Mouse (Mus musculus): ENCODE measurements at regions not wholly inside any gene's neighbourhood (a gene's known extent, or its start where the extent isn't known, plus 50 kb on each side); places are given as distances from the start of the nearest gene placed in this dataset.

GRCm38 (mm10) chr1:186358011-186358670, 241.0 kb upstream of the Lyplal1 start:
- 20% methylated on average over 15 of the region's 15 CpGs for whole genome bisulfite sequencing
- no peak for ATAC-seq (ENCODE audit: low FRiP score, low TSS enrichment)
- Histone ChIP-seq H3K36me3 (ENCODE audit: control insufficient read depth, insufficient read depth, low read length) (no peaks in the 10 kb centered on the region), H3K27ac (replicated peaks) (no peak overlapping the region), H3K27me3 (ENCODE audit: control insufficient read depth, insufficient read depth, low read length) (no peaks in the 10 kb centered on the region), H3K4me3 (ENCODE audit: low read depth, low read length) (no peak overlapping the region), H3K4me2 (replicated peaks; ENCODE audit: low read depth) (no peak overlapping the region), H3K4me1 (replicated peaks; ENCODE audit: control insufficient read depth, insufficient read depth) (no peaks in the 10 kb centered on the region), H3K9ac (ENCODE audit: low read length) (no peak overlapping the region), H3K9me3 (ENCODE audit: control insufficient read depth, low read length) (no peaks in the 10 kb centered on the region)
- no peak for TF ChIP-seq EP300 (optimal IDR thresholded peaks at IDR 0.05)
- TF ChIP-seq CTCF (IDR thresholded peaks at IDR 0.05; ENCODE audit: low read depth), result no peak
- no peak for DNase-seq (ENCODE audit: low spot score)

GRCm38 (mm10) chr1:186354742-186355141, 237.6 kb upstream of the Lyplal1 start:
- Histone ChIP-seq H3K9ac (ENCODE audit: low read length) (no peak overlapping the region), H3K9me3 (ENCODE audit: control insufficient read depth, low read length) (no peaks in the 10 kb centered on the region), H3K4me3 (ENCODE audit: low read depth, low read length) (no peak overlapping the region), H3K36me3 (ENCODE audit: control insufficient read depth, insufficient read depth, low read length) (no peaks in the 10 kb centered on the region), H3K4me2 (replicated peaks; ENCODE audit: low read depth) (no peak overlapping the region), H3K27me3 (ENCODE audit: control insufficient read depth, insufficient read depth, low read length) (no peaks in the 10 kb centered on the region), H3K4me1 (replicated peaks; ENCODE audit: control insufficient read depth, insufficient read depth) (no peaks in the 10 kb centered on the region), H3K27ac (replicated peaks) (no peak overlapping the region)
- ATAC-seq (ENCODE audit: low FRiP score, low TSS enrichment) (no peak), DNase-seq (ENCODE audit: low spot score) (no peak)
- WGBS, result 49% methylated on average over 6 of the region's 6 CpGs
- TF ChIP-seq CTCF (IDR thresholded peaks at IDR 0.05; ENCODE audit: low read depth), result no peak
- no peak for TF ChIP-seq EP300 (optimal IDR thresholded peaks at IDR 0.05)

DNA sequence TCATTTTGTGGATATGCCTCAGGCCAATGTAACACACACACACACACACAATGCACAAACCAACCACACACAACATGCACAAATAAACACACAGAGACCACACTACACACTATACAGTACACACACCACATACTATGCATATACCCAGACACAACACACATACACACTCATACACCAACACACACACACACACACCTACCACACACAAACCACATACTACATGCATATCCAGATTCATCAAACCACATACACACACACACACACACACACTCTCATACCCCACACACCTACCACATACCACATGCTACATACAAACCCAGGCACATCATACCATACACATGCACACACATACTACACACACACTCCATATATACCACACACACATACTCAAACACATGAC, 237.0 kb upstream of the Lyplal1 start:
- no peaks in the 10 kb centered on the region for H3K27me3 ChIP-seq (ENCODE audit: control insufficient read depth, insufficient read depth, low read length)
- no peaks in the 10 kb centered on the region for H3K36me3 ChIP-seq (ENCODE audit: control insufficient read depth, insufficient read depth, low read length)
- H3K4me1 ChIP-seq (replicated peaks; ENCODE audit: control insufficient read depth, insufficient read depth), result no peaks in the 10 kb centered on the region
- H3K9ac ChIP-seq (ENCODE audit: low read length), result no peak overlapping the region
- no peak overlapping the region for H3K27ac ChIP-seq (replicated peaks)
- no peaks in the 10 kb centered on the region for H3K9me3 ChIP-seq (ENCODE audit: control insufficient read depth, low read length)
- H3K4me2 ChIP-seq (replicated peaks; ENCODE audit: low read depth), result no peak overlapping the region
- no peak for DNase-seq (ENCODE audit: low spot score)
- H3K4me3 ChIP-seq (ENCODE audit: low read depth, low read length), result no peak overlapping the region
- no peak for ATAC-seq (ENCODE audit: low FRiP score, low TSS enrichment)
- TF ChIP-seq CTCF (IDR thresholded peaks at IDR 0.05; ENCODE audit: low read depth) (no peak), EP300 (optimal IDR thresholded peaks at IDR 0.05) (no peak)

DNA sequence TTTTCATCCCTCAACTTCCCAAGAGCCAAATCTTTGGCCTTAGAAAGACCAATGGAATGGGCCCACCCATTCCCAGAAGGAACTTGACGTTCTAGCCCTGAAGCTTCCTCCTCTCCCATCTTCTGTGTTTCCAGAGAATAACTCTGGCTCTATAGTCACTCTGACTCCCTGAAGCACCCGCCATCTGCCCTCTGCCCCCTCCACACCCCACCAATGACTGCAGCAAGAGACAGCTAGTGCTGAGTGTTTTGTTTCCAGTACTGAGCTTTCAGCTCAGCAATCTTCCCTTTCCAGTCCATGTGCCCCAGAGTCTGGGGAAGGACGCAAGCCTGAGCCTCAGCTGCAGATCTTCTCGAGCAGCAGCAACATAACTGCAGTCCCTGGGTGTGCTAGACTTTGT, 233.3 kb upstream of the Lyplal1 start:
- H3K27me3 ChIP-seq (ENCODE audit: control insufficient read depth, insufficient read depth, low read length), result no peaks in the 10 kb centered on the region
- H3K4me1 ChIP-seq (replicated peaks; ENCODE audit: control insufficient read depth, insufficient read depth), result no peaks in the 10 kb centered on the region
- H3K4me2 ChIP-seq (replicated peaks; ENCODE audit: low read depth), result no peak overlapping the region
- H3K27ac ChIP-seq (replicated peaks), result no peak overlapping the region
- WGBS, result 85% methylated on average over 4 of the region's 4 CpGs
- TF ChIP-seq CTCF (IDR thresholded peaks at IDR 0.05; ENCODE audit: low read depth) (no peak), EP300 (optimal IDR thresholded peaks at IDR 0.05) (no peak)
- no peak overlapping the region for H3K4me3 ChIP-seq (ENCODE audit: low read depth, low read length)
- no peaks in the 10 kb centered on the region for H3K9me3 ChIP-seq (ENCODE audit: control insufficient read depth, low read length)
- no peak for ATAC-seq (ENCODE audit: low FRiP score, low TSS enrichment)
- no peaks in the 10 kb centered on the region for H3K36me3 ChIP-seq (ENCODE audit: control insufficient read depth, insufficient read depth, low read length)
- no peak for DNase-seq (ENCODE audit: low spot score)
- no peak overlapping the region for H3K9ac ChIP-seq (ENCODE audit: low read length)

DNA sequence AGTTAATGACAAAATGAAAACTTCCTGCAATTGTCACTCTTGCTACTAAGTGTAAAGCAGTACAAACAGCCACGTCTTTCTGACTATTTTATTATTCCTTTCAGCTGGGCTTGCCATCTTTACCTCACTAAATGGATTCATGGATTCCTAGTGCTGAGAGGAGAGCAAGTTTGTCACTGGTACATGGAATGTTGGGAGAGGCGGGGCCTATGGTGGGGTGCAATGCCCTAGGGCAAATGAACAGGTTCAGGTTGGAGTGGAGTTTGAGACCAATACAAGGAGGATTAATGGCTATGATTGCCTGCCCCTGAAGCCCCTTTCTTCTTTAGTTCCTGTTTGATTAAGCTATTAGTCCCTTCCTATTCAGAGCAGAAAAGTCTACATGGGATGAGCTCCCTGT, 232.9 kb upstream of the Lyplal1 start:
- WGBS, result 80% methylated on average over 2 of the region's 2 CpGs
- Histone ChIP-seq H3K36me3 (ENCODE audit: control insufficient read depth, insufficient read depth, low read length) (no peaks in the 10 kb centered on the region), H3K4me2 (replicated peaks; ENCODE audit: low read depth) (no peak overlapping the region), H3K27me3 (ENCODE audit: control insufficient read depth, insufficient read depth, low read length) (no peaks in the 10 kb centered on the region), H3K4me3 (ENCODE audit: low read depth, low read length) (no peak overlapping the region), H3K9ac (ENCODE audit: low read length) (no peak overlapping the region), H3K9me3 (ENCODE audit: control insufficient read depth, low read length) (no peaks in the 10 kb centered on the region), H3K4me1 (replicated peaks; ENCODE audit: control insufficient read depth, insufficient read depth) (no peaks in the 10 kb centered on the region), H3K27ac (replicated peaks) (no peak overlapping the region)
- no peak for DNase-seq (ENCODE audit: low spot score)
- no peak for ATAC-seq (ENCODE audit: low FRiP score, low TSS enrichment)
- TF ChIP-seq EP300 (optimal IDR thresholded peaks at IDR 0.05), result no peak
- no peak for TF ChIP-seq CTCF (IDR thresholded peaks at IDR 0.05; ENCODE audit: low read depth)

GRCm38 (mm10) chr1:186347413-186348147, 230.5 kb upstream of the Lyplal1 start:
- ATAC-seq (ENCODE audit: low FRiP score, low TSS enrichment) (no peak), DNase-seq (ENCODE audit: low spot score) (no peak)
- Histone ChIP-seq H3K4me1 (replicated peaks; ENCODE audit: control insufficient read depth, insufficient read depth) (no peaks in the 10 kb centered on the region), H3K4me2 (replicated peaks; ENCODE audit: low read depth) (no peak overlapping the region), H3K27ac (replicated peaks) (no peak overlapping the region), H3K27me3 (ENCODE audit: control insufficient read depth, insufficient read depth, low read length) (no peaks in the 10 kb centered on the region), H3K9me3 (ENCODE audit: control insufficient read depth, low read length) (no peaks in the 10 kb centered on the region), H3K9ac (ENCODE audit: low read length) (no peak overlapping the region), H3K36me3 (ENCODE audit: control insufficient read depth, insufficient read depth, low read length) (no peaks in the 10 kb centered on the region), H3K4me3 (ENCODE audit: low read depth, low read length) (no peak overlapping the region)
- TF ChIP-seq CTCF (IDR thresholded peaks at IDR 0.05; ENCODE audit: low read depth), result no peak
- no peak for TF ChIP-seq EP300 (optimal IDR thresholded peaks at IDR 0.05)
- WGBS, result 47% methylated on average over 14 of the region's 14 CpGs
